Mouse (Mus musculus): ENCODE results near the gene Tmem37. TPM values are rescaled to one million over a fixed set of nuclear protein-coding genes. Genes with fewer than 3 reads are reported as not detected.

The Tmem37 gene
- polyA plus RNA-seq, 1 experiment from 2014 or later = 6.8 TPM

DNA sequence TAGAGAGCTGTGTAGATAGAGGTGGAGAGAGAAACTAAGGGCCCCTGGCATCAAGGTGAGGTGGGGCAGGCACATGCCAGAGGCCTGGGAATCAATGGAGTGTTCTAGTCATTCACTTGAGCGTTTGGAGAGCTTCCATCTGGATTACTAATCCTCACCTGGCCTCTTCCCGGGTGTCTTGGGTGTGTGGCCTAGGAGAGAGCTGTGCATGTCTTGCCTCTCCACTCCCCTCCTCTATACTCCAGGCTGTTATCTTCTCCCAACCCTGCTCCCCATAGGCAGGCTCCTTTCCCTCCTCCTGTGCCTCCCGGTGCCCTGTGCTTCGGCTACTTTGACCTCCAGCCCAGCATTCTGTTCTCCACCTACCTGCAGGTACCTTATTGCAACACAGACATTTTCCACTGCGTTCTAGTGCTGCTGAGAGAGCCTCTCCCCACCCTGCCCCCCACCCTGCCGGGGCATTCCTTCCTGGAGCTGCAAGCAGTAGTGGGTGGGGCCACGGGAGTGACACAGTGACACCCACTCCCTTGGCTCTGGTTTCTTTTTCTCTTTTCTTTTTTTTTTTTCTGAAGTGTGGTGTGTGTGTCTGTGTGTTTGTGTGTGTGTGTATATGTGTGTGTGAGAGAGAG, 9.2 kb upstream of the Tmem37 start:
- ATAC-seq (ENCODE audit: low FRiP score) (no peak), DNase-seq (ENCODE audit: low spot score, missing footprints) (no peak)
- WGBS = 49% methylated on average over 7 of the region's 7 CpGs
- Histone ChIP-seq H3K36me3 (ENCODE audit: control insufficient read depth, insufficient read depth, low read length) (no peaks in the 10 kb centered on the region), H3K9ac (ENCODE audit: low read length) (no peak overlapping the region), H3K27me3 (ENCODE audit: control insufficient read depth, insufficient read depth, low read length) (no peaks in the 10 kb centered on the region), H3K9me3 (ENCODE audit: control insufficient read depth, low read length) (no peaks in the 10 kb centered on the region), H3K4me1 (ENCODE audit: control insufficient read depth, insufficient read depth, low read length) (no peaks in the 10 kb centered on the region; the same call in 1 of the 2 replicates), H3K4me2 (no peak overlapping the region), H3K27ac (ENCODE audit: low read depth, low read length) (no peak overlapping the region), H3K4me3 (ENCODE audit: low read depth, low read length) (no peak overlapping the region)

GRCm38 (mm10) chr1:120080632-120081031, 6.8 kb upstream of the Tmem37 start:
- no peak for ATAC-seq (ENCODE audit: low FRiP score)
- WGBS = 87% methylated on average over 1 of the region's 1 CpGs
- H3K4me2 ChIP-seq = no peak overlapping the region
- H3K36me3 ChIP-seq (ENCODE audit: control insufficient read depth, insufficient read depth, low read length) = no peaks in the 10 kb centered on the region
- H3K9ac ChIP-seq (ENCODE audit: low read length) = no peak overlapping the region
- H3K4me3 ChIP-seq (ENCODE audit: low read depth, low read length) = no peak overlapping the region
- peaks cover 4% of the 10 kb centered on the region; the same call in 1 of the 2 replicates for H3K4me1 ChIP-seq (ENCODE audit: control insufficient read depth, insufficient read depth, low read length)
- no peaks in the 10 kb centered on the region for H3K27me3 ChIP-seq (ENCODE audit: control insufficient read depth, insufficient read depth, low read length)
- no peaks in the 10 kb centered on the region for H3K9me3 ChIP-seq (ENCODE audit: control insufficient read depth, low read length)
- no peak for DNase-seq (ENCODE audit: low spot score, missing footprints)
- no peak overlapping the region for H3K27ac ChIP-seq (ENCODE audit: low read depth, low read length)

- Histone ChIP-seq H3K9ac (ENCODE audit: low read length) (no peak overlapping the region), H3K27me3 (ENCODE audit: control insufficient read depth, insufficient read depth, low read length) (peaks cover 10% of the 10 kb centered on the region), H3K4me3 (ENCODE audit: low read depth, low read length) (no peak overlapping the region), H3K27ac (ENCODE audit: low read depth, low read length) (no peak overlapping the region), H3K4me2 (no peak overlapping the region), H3K4me1 (ENCODE audit: control insufficient read depth, insufficient read depth, low read length) (peaks cover 17% of the 10 kb centered on the region; the same call in 1 of the 2 replicates), H3K9me3 (ENCODE audit: control insufficient read depth, low read length) (no peaks in the 10 kb centered on the region), H3K36me3 (ENCODE audit: control insufficient read depth, insufficient read depth, low read length) (no peaks in the 10 kb centered on the region)
- WGBS = 14% methylated on average over 9 of the region's 9 CpGs
- no peak for DNase-seq (ENCODE audit: low spot score, missing footprints)
- ATAC-seq (ENCODE audit: low FRiP score) = no peak
Observed at GRCm38 (mm10) chr1:120077746-120078410, 4.0 kb upstream of the Tmem37 start.

- Histone ChIP-seq H3K9me3 (ENCODE audit: control insufficient read depth, low read length) (no peaks in the 10 kb centered on the region), H3K36me3 (ENCODE audit: control insufficient read depth, insufficient read depth, low read length) (no peaks in the 10 kb centered on the region), H3K27me3 (ENCODE audit: control insufficient read depth, insufficient read depth, low read length) (peaks cover 13% of the 10 kb centered on the region), H3K4me2 (no peak overlapping the region), H3K9ac (ENCODE audit: low read length) (no peak overlapping the region), H3K27ac (ENCODE audit: low read depth, low read length) (no peak overlapping the region), H3K4me1 (ENCODE audit: control insufficient read depth, insufficient read depth, low read length) (peaks cover 17% of the 10 kb centered on the region; the same call in 1 of the 2 replicates), H3K4me3 (ENCODE audit: low read depth, low read length) (no peak overlapping the region)
- WGBS = 86% methylated on average over 5 of the region's 5 CpGs
- ATAC-seq (ENCODE audit: low FRiP score) (no peak), DNase-seq (ENCODE audit: low spot score, missing footprints) (no peak)
Observed at GRCm38 (mm10) chr1:120075507-120075906, 1.6 kb upstream of the Tmem37 start.

GRCm38 (mm10) chr1:120074931-120075330, 1.1 kb upstream of the Tmem37 start:
- DNase-seq (ENCODE audit: low spot score, missing footprints) = no peak
- H3K4me3 ChIP-seq (ENCODE audit: low read depth, low read length) = no peak overlapping the region
- no peak overlapping the region for H3K4me2 ChIP-seq
- 72% methylated on average over 4 of the region's 4 CpGs for WGBS
- no peaks in the 10 kb centered on the region for H3K9me3 ChIP-seq (ENCODE audit: control insufficient read depth, low read length)
- H3K36me3 ChIP-seq (ENCODE audit: control insufficient read depth, insufficient read depth, low read length) = no peaks in the 10 kb centered on the region
- no peak overlapping the region for H3K27ac ChIP-seq (ENCODE audit: low read depth, low read length)
- H3K4me1 ChIP-seq (ENCODE audit: control insufficient read depth, insufficient read depth, low read length) = peaks cover 17% of the 10 kb centered on the region; the same call in 1 of the 2 replicates
- H3K9ac ChIP-seq (ENCODE audit: low read length) = no peak overlapping the region
- no peak for ATAC-seq (ENCODE audit: low FRiP score)
- peaks cover 13% of the 10 kb centered on the region for H3K27me3 ChIP-seq (ENCODE audit: control insufficient read depth, insufficient read depth, low read length)

DNA sequence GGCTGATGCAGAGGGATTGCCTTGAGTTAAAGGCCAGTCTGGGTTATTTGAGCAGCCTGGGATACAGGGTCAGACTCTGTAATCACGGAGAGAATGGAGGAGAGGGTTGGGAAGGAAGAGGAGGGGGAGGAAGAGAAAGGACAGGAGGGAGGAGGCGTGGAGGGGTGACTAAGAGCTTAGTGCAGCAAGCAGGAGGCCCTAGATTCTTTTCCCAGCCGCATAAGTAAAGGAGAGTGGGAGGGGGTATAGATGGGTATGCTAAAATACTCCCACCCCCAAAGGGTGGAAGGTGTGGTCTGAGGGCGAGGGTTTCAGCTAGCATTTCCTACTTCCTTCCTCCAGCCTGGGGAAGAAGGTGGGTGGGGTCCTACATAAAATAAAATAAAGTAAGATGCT, 431 bp upstream of the Tmem37 start:
- 8% methylated on average over 4 of the region's 4 CpGs for WGBS
- H3K4me2 ChIP-seq = peak overlapping the region; percentile 76
- H3K4me1 ChIP-seq (ENCODE audit: control insufficient read depth, insufficient read depth, low read length) = peaks cover 17% of the 10 kb centered on the region; the same call in 1 of the 2 replicates
- H3K9me3 ChIP-seq (ENCODE audit: control insufficient read depth, low read length) = no peaks in the 10 kb centered on the region
- H3K9ac ChIP-seq (ENCODE audit: low read length) = peak overlapping the region; percentile 40; the same call in 1 of the 2 replicates
- no peak overlapping the region for H3K27ac ChIP-seq (ENCODE audit: low read depth, low read length)
- ATAC-seq (ENCODE audit: low FRiP score) (peak; percentile 6), DNase-seq (ENCODE audit: low spot score, missing footprints) (no peak)
- no peaks in the 10 kb centered on the region for H3K36me3 ChIP-seq (ENCODE audit: control insufficient read depth, insufficient read depth, low read length)
- H3K4me3 ChIP-seq (ENCODE audit: low read depth, low read length) = no peak overlapping the region
- H3K27me3 ChIP-seq (ENCODE audit: control insufficient read depth, insufficient read depth, low read length) = peaks cover 13% of the 10 kb centered on the region

DNA sequence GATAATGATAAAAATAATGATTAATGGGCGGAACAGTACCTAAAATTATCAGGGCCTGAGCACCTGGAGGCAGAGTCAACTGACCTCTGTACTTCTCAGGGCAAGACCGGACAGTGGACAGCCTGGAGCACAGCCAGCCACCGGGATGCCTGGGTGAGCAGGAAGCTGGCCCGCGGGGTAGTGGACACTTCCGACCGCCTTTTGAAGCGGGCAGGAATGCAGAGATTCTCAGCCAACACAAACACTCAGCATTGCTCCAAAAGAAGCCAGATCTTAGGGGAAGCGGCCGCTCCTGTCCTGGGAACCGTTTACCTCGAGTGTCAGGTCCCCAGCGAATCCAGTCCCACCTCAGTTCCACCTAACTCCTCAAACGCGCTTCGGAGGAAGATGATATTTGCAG, 974 bp downstream of the Tmem37 start:
- peaks cover 13% of the 10 kb centered on the region for H3K27me3 ChIP-seq (ENCODE audit: control insufficient read depth, insufficient read depth, low read length)
- H3K36me3 ChIP-seq (ENCODE audit: control insufficient read depth, insufficient read depth, low read length) = no peaks in the 10 kb centered on the region
- peak overlapping the region; percentile 33; the same call in 1 of the 2 replicates for H3K4me3 ChIP-seq (ENCODE audit: low read depth, low read length)
- H3K4me1 ChIP-seq (ENCODE audit: control insufficient read depth, insufficient read depth, low read length) = peaks cover 15% of the 10 kb centered on the region; the same call in 1 of the 2 replicates
- no peak for ATAC-seq (ENCODE audit: low FRiP score)
- H3K9me3 ChIP-seq (ENCODE audit: control insufficient read depth, low read length) = no peaks in the 10 kb centered on the region
- H3K4me2 ChIP-seq = peak overlapping the region; percentile 76
- DNase-seq (ENCODE audit: low spot score, missing footprints) = no peak
- no peak overlapping the region for H3K27ac ChIP-seq (ENCODE audit: low read depth, low read length)
- WGBS = 12% methylated on average over 16 of the region's 16 CpGs
- H3K9ac ChIP-seq (ENCODE audit: low read length) = peak overlapping the region; percentile 6; the same call in 1 of the 2 replicates

- no peak overlapping the region for H3K4me2 ChIP-seq
- peaks cover 13% of the 10 kb centered on the region for H3K27me3 ChIP-seq (ENCODE audit: control insufficient read depth, insufficient read depth, low read length)
- no peak overlapping the region for H3K9ac ChIP-seq (ENCODE audit: low read length)
- no peak overlapping the region for H3K4me3 ChIP-seq (ENCODE audit: low read depth, low read length)
- no peaks in the 10 kb centered on the region for H3K36me3 ChIP-seq (ENCODE audit: control insufficient read depth, insufficient read depth, low read length)
- no peak overlapping the region for H3K27ac ChIP-seq (ENCODE audit: low read depth, low read length)
- H3K4me1 ChIP-seq (ENCODE audit: control insufficient read depth, insufficient read depth, low read length) = peaks cover 13% of the 10 kb centered on the region; the same call in 1 of the 2 replicates
- H3K9me3 ChIP-seq (ENCODE audit: control insufficient read depth, low read length) = no peaks in the 10 kb centered on the region
- DNase-seq (ENCODE audit: low spot score, missing footprints) (peak; percentile 75), ATAC-seq (ENCODE audit: low FRiP score) (no peak)
- WGBS = 87% methylated on average over 4 of the region's 4 CpGs
Observed at GRCm38 (mm10) chr1:120071133-120071532, 2.7 kb downstream of the Tmem37 start.

GRCm38 (mm10) chr1:120070168-120070567, 3.7 kb downstream of the Tmem37 start:
- 66% methylated on average over 6 of the region's 6 CpGs for WGBS
- DNase-seq (ENCODE audit: low spot score, missing footprints) (peak; percentile 59), ATAC-seq (ENCODE audit: low FRiP score) (no peak)
- Histone ChIP-seq H3K36me3 (ENCODE audit: control insufficient read depth, insufficient read depth, low read length) (no peaks in the 10 kb centered on the region), H3K27ac (ENCODE audit: low read depth, low read length) (no peak overlapping the region), H3K4me1 (ENCODE audit: control insufficient read depth, insufficient read depth, low read length) (peaks cover 13% of the 10 kb centered on the region; the same call in 1 of the 2 replicates), H3K9ac (ENCODE audit: low read length) (no peak overlapping the region), H3K4me2 (no peak overlapping the region), H3K4me3 (ENCODE audit: low read depth, low read length) (no peak overlapping the region), H3K9me3 (ENCODE audit: control insufficient read depth, low read length) (no peaks in the 10 kb centered on the region), H3K27me3 (ENCODE audit: control insufficient read depth, insufficient read depth, low read length) (peaks cover 13% of the 10 kb centered on the region)
